Mouse (Mus musculus): Measurements from ENCODE around the gene Nod2. TPM values are rescaled to one million over a fixed set of nuclear protein-coding genes. Genes with fewer than 3 reads are reported as not detected.

Nod2 gene
- polyA plus RNA-seq (2015; fragmentation: Nextera tagmentation; extraction: Ambion mirVana) = 0.02 TPM in 1 of 2 replicates, not detected in the other

DNA sequence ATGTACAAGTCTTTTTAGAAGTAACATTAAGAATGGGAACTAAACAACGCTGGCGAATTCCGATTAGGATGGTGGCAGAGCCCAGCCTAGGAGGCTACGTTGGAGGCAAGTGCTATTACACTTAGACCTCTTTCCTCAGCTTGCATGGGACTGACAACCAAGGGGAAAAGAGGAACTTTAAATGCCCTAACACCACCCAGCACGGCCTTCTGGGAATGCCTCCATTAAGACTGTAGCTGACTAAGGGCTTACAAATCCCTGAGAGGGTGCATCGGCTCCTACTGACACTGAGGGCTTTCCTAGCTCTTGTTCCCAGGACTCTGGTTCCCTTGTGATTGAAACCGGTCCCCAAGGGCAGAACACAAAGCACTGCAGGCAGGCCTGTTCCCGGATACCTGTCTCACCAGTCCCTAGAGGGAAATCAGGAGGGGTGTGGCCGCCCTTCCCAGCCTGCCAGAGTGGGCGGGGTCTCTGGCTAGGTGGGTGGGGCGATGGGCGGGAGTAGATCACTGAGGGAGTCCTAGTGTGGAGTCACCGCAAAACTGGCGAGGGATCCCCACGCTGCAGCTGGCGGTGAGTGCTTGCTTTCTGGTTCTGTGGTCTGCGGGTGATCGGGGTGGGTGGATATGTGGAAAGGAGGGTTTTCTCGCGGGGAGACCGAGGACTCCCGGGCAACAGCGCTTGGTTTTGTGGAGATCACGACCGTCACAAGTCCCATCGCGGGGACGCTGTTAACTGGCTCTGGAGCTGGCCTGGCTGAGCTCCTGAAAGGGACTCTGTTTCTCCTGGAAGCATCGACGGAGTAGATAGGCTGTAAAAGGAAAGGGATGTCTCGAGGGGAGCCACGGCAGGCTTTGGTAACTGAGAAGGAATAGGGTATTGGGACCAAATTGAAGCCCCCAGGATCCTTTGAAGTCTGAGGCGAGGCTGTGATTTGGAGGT lies at the start of gene Nod2:
Gene Nod2 (plus strand): TSS at position 479 of the 942 bp plus-strand sequence.
- H3K4me1 ChIP-seq (replicated peaks) = peaks cover 13% of the 10 kb centered on the region
- peak within 1 kb of the TSS; percentile 61 for H3K4me2 ChIP-seq
- H3K27me3 ChIP-seq = peaks cover 9% of the 10 kb centered on the region; the same call in 1 of the 2 replicates
- 10% methylated on average over 33 of the region's 33 CpGs for WGBS (ENCODE audit: insufficient replicate concordance)
- no peak within 1 kb of the TSS for H3K27ac ChIP-seq
- ATAC-seq (ENCODE audit: low read depth) = peak; percentile 75
- H3K9ac ChIP-seq = no peak within 1 kb of the TSS
- H3K9me3 ChIP-seq (replicated peaks) = no peaks in the 10 kb centered on the region
- DNase-seq = peak; percentile 59
- H3K4me3 ChIP-seq (replicated peaks) = peak within 1 kb of the TSS; percentile 41
- no peaks in the 10 kb centered on the region for H3K36me3 ChIP-seq

- Histone ChIP-seq H3K9ac (no peak overlapping the region), H3K4me2 (no peak overlapping the region), H3K27me3 (no peaks in the 10 kb centered on the region), H3K4me1 (replicated peaks) (no peaks in the 10 kb centered on the region), H3K4me3 (replicated peaks) (no peak overlapping the region), H3K27ac (no peak overlapping the region), H3K36me3 (no peaks in the 10 kb centered on the region), H3K9me3 (replicated peaks) (0 out of 2 replicates have a peak, but pooled peaks cover 5% of the 10 kb centered on the region)
- WGBS (ENCODE audit: insufficient replicate concordance) = 53% methylated on average over 5 of the region's 5 CpGs
- ATAC-seq (ENCODE audit: low read depth) = no peak
- DNase-seq = no peak
Observed at GRCm38 (mm10) chr8:88598578-88598977, 48.5 kb upstream of the Nod2 start.

DNA sequence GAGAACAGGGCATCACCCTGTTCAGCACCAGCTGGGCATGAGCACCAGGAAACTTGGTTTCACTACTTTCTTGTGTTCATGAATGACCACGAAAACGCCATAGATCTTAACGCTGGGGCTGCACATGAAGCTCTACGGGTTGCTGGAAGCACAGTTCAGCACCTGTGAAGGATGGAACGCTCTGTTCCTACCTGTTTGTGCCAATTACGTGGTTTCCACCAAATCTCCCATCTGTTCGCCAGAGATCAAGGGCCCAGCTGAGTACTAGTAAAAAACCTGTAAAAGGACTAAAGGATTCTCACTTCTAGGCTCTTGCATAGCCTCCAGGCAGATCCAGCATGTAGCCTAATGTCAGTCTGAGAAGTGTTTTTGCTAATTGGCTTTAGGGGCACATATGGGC lies 47.6 kb upstream of the Nod2 start:
- H3K9ac ChIP-seq = no peak overlapping the region
- ATAC-seq (ENCODE audit: low read depth) = no peak
- no peaks in the 10 kb centered on the region for H3K36me3 ChIP-seq

GRCm38 (mm10) chr8:88603446-88603989 lies 43.6 kb upstream of the Nod2 start:
- Histone ChIP-seq H3K4me1 (replicated peaks) (no peaks in the 10 kb centered on the region), H3K4me3 (replicated peaks) (no peak overlapping the region), H3K9ac (no peak overlapping the region), H3K9me3 (replicated peaks) (0 out of 2 replicates have a peak, but pooled peaks cover 5% of the 10 kb centered on the region), H3K27me3 (no peaks in the 10 kb centered on the region), H3K27ac (no peak overlapping the region), H3K36me3 (no peaks in the 10 kb centered on the region), H3K4me2 (no peak overlapping the region)
- WGBS (ENCODE audit: insufficient replicate concordance) = 13% methylated on average over 10 of the region's 10 CpGs
- DNase-seq = no peak
- no peak for ATAC-seq (ENCODE audit: low read depth)

More for the DNA sequence above, 47.6 kb upstream of the Nod2 start:
- no peak for DNase-seq
- H3K27me3 ChIP-seq = no peaks in the 10 kb centered on the region
- no peak overlapping the region for H3K4me2 ChIP-seq
- WGBS (ENCODE audit: insufficient replicate concordance) = 60% methylated on average over 7 of the region's 7 CpGs
- H3K4me1 ChIP-seq (replicated peaks) = no peaks in the 10 kb centered on the region
- H3K9me3 ChIP-seq (replicated peaks) = 0 out of 2 replicates have a peak, but pooled peaks cover 5% of the 10 kb centered on the region
- no peak overlapping the region for H3K4me3 ChIP-seq (replicated peaks)
- H3K27ac ChIP-seq = no peak overlapping the region

DNA sequence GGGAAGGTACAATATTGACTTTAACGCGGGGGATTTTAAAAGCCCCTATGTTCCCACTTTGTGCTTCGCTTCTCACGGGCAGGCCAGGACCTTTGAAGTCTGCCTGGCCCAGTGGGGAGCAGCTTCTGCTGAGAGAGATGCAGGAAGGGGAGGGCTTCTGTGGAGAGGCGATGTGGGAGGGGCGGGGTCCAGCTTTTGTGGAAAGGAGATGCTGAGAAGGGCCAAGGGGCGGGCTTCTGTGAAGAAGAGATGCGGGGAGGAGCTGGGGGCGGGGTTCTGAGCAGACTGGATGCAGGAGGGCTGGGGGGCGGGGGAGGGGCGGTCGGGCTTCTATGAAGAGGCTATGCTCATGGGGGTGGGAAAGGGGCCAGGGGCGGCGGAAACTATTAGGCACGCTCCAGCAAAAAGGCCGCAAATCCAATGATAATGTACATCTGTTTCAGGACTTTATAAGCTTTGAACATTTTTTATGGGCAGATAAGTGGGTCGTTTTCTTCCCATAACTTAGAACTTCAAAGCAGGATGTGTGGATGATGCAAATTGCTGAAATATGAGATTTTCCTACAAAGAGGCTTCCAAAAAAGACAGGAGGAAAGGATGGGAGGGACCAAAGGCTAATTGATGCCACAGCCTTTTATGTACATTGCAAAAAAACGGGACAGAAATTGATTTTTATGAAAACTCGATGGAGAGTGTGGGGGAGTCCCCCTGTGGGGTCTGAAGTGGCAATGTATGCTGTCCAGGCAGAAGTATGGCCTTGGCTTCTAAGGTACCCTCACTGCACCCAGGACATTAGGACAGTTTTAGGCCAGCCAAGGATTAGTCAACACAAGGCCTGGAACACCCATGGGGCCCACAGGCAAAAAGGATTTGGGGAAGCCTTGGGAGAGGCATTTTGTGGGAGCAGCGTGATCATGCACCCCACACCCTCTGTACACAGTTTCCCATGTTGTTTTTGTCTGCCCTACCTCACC lies 42.8 kb upstream of the Nod2 start:
- Histone ChIP-seq H3K27ac (no peak overlapping the region), H3K36me3 (no peaks in the 10 kb centered on the region), H3K9me3 (replicated peaks) (0 out of 2 replicates have a peak, but pooled peaks cover 5% of the 10 kb centered on the region), H3K4me3 (replicated peaks) (no peak overlapping the region), H3K4me1 (replicated peaks) (no peaks in the 10 kb centered on the region), H3K4me2 (no peak overlapping the region), H3K9ac (no peak overlapping the region), H3K27me3 (no peaks in the 10 kb centered on the region)
- 16% methylated on average over 20 of the region's 20 CpGs for WGBS (ENCODE audit: insufficient replicate concordance)
- ATAC-seq (ENCODE audit: low read depth) = no peak
- DNase-seq = no peak

GRCm38 (mm10) chr8:88605361-88606040 lies 41.6 kb upstream of the Nod2 start:
- Histone ChIP-seq H3K27ac (no peak overlapping the region), H3K4me2 (no peak overlapping the region), H3K4me3 (replicated peaks) (no peak overlapping the region), H3K9ac (no peak overlapping the region), H3K27me3 (no peaks in the 10 kb centered on the region), H3K4me1 (replicated peaks) (no peaks in the 10 kb centered on the region), H3K36me3 (no peaks in the 10 kb centered on the region), H3K9me3 (replicated peaks) (0 out of 2 replicates have a peak, but pooled peaks cover 5% of the 10 kb centered on the region)
- WGBS (ENCODE audit: insufficient replicate concordance) = 58% methylated on average over 13 of the region's 13 CpGs
- no peak for ATAC-seq (ENCODE audit: low read depth)
- DNase-seq = no peak

DNA sequence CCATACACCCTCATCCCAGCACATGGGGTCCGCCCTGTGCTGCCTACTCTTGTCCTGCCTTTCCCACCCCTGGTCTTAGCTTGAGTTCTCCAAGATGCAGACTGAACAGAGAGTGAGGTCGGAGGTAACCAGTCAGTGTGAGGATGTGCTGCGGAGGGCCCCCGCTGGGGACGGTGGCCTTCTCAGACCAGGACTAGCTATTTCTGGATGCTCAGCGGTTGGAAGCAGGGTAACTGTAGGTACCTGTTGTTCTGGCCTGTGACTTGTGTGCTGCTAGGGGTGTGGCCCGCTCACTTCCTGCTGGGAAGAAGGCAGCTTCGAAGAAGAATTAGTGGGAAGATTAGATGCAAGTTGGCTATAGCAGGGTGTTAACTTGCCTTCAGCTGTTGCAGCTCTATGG lies 38.1 kb upstream of the Nod2 start:
- no peak for ATAC-seq (ENCODE audit: low read depth)
- WGBS (ENCODE audit: insufficient replicate concordance) = 65% methylated on average over 8 of the region's 8 CpGs
- H3K27me3 ChIP-seq = no peaks in the 10 kb centered on the region
- H3K4me1 ChIP-seq (replicated peaks) = no peaks in the 10 kb centered on the region
- H3K4me3 ChIP-seq (replicated peaks) = no peak overlapping the region
- no peaks in the 10 kb centered on the region for H3K36me3 ChIP-seq
- no peak overlapping the region for H3K27ac ChIP-seq
- H3K9me3 ChIP-seq (replicated peaks) = no peaks in the 10 kb centered on the region
- no peak overlapping the region for H3K4me2 ChIP-seq
- H3K9ac ChIP-seq = no peak overlapping the region
- DNase-seq = no peak

- no peak overlapping the region for H3K27ac ChIP-seq
- H3K27me3 ChIP-seq = no peaks in the 10 kb centered on the region; the same call in 1 of the 2 replicates
- DNase-seq (no peak), ATAC-seq (ENCODE audit: low read depth) (no peak)
- no peaks in the 10 kb centered on the region for H3K4me1 ChIP-seq (replicated peaks)
- WGBS (ENCODE audit: insufficient replicate concordance) = 59% methylated on average over 6 of the region's 6 CpGs
- no peak overlapping the region for H3K4me3 ChIP-seq (replicated peaks)
- no peaks in the 10 kb centered on the region for H3K9me3 ChIP-seq (replicated peaks)
- no peak overlapping the region for H3K9ac ChIP-seq
- no peaks in the 10 kb centered on the region for H3K36me3 ChIP-seq
- no peak overlapping the region for H3K4me2 ChIP-seq
Observed at GRCm38 (mm10) chr8:88610271-88610670, 36.8 kb upstream of the Nod2 start.

GRCm38 (mm10) chr8:88614981-88615380 lies 32.1 kb upstream of the Nod2 start:
- H3K9ac ChIP-seq = no peak overlapping the region
- WGBS (ENCODE audit: insufficient replicate concordance) = 58% methylated on average over 5 of the region's 5 CpGs
- H3K36me3 ChIP-seq = no peaks in the 10 kb centered on the region
- no peak overlapping the region for H3K4me2 ChIP-seq
- H3K27me3 ChIP-seq = peaks cover 11% of the 10 kb centered on the region; the same call in 1 of the 2 replicates
- H3K4me1 ChIP-seq (replicated peaks) = no peaks in the 10 kb centered on the region
- ATAC-seq (ENCODE audit: low read depth) = no peak
- H3K4me3 ChIP-seq (replicated peaks) = no peak overlapping the region
- no peak overlapping the region for H3K27ac ChIP-seq
- no peak for DNase-seq
- H3K9me3 ChIP-seq (replicated peaks) = no peaks in the 10 kb centered on the region

- no peak overlapping the region for H3K4me3 ChIP-seq (replicated peaks)
Observed at GRCm38 (mm10) chr8:88618612-88619011, 28.5 kb upstream of the Nod2 start.

More at GRCm38 (mm10) chr8:88618612-88619011, 28.5 kb upstream of the Nod2 start:
- Histone ChIP-seq H3K9me3 (replicated peaks) (no peaks in the 10 kb centered on the region), H3K36me3 (no peaks in the 10 kb centered on the region), H3K9ac (no peak overlapping the region), H3K4me1 (replicated peaks) (no peaks in the 10 kb centered on the region), H3K27me3 (peaks cover 15% of the 10 kb centered on the region; the same call in 1 of the 2 replicates), H3K4me2 (no peak overlapping the region), H3K27ac (no peak overlapping the region)
- DNase-seq (no peak), ATAC-seq (ENCODE audit: low read depth) (no peak)
- 17% methylated on average over 5 of the region's 5 CpGs for WGBS (ENCODE audit: insufficient replicate concordance)
